Mouse (Mus musculus): Measurements from ENCODE around the gene Styx. TPM values are rescaled to one million over a fixed set of nuclear protein-coding genes. Genes with fewer than 3 reads are reported as not detected.

Styx gene
- polyA plus RNA-seq, 2 experiments = 23.3 to 74.1 TPM

DNA sequence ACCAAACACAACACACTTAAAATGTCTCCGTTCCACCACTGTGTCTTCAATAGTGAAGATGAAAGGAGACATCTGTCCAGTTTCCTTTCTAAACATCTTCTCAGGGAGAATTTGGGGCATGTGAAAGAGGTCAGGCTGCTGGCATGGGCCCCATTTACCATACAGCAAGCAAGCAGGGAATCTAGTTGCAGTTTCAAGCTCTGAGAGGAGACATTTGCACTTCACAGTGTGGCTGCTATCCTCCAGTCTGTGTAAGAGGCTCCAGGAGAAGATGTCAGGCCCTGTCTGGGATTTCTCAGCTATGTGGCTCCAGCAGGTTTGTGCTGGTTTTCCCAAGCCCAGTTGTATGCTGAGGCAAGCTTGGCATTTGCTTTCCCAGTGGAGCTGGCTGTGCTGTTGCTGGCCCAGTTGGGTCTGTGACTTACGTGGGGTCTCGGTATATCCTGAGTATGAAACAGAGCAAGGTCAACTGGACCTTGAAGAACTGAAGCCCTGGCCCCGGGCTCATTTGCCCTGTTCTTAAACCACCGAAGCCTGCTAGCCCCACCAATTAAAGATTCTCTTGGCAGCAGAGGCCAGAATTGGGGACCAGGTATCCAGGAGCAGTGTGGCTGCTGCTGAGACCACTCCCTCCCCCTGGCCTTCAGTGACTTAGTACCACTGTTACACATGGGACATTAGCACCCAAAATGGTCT is 102.8 kb downstream of the Styx start:
- ATAC-seq (ENCODE audit: low FRiP score, low read depth) (no peak), DNase-seq (ENCODE audit: low spot score) (no peak)
- TF ChIP-seq POLR2A (IDR thresholded peaks at IDR 0.05; ENCODE audit: borderline replicate concordance, extremely low read depth, insufficient read depth, insufficient read length) = no peak
- Histone ChIP-seq H3K36me3 (ENCODE audit: control insufficient read depth, insufficient read depth, low read length) (peaks cover 10% of the 10 kb centered on the region), H3K4me2 (replicated peaks; ENCODE audit: low read depth, low read length, severe bottlenecking) (no peak overlapping the region), H3K9me3 (ENCODE audit: control insufficient read depth, low read length) (no peaks in the 10 kb centered on the region), H3K4me1 (ENCODE audit: control insufficient read depth, insufficient read depth, low read length) (peaks cover 4% of the 10 kb centered on the region), H3K27me3 (ENCODE audit: control insufficient read depth, insufficient read depth, low read length) (no peaks in the 10 kb centered on the region), H3K9ac (ENCODE audit: low read depth, low read length, severe bottlenecking) (no peak overlapping the region), H3K4me3 (replicated peaks; ENCODE audit: low read length) (no peak overlapping the region), H3K27ac (replicated peaks; ENCODE audit: low read depth, low read length) (no peak overlapping the region)
- 55% methylated on average over 5 of the region's 5 CpGs for WGBS

DNA sequence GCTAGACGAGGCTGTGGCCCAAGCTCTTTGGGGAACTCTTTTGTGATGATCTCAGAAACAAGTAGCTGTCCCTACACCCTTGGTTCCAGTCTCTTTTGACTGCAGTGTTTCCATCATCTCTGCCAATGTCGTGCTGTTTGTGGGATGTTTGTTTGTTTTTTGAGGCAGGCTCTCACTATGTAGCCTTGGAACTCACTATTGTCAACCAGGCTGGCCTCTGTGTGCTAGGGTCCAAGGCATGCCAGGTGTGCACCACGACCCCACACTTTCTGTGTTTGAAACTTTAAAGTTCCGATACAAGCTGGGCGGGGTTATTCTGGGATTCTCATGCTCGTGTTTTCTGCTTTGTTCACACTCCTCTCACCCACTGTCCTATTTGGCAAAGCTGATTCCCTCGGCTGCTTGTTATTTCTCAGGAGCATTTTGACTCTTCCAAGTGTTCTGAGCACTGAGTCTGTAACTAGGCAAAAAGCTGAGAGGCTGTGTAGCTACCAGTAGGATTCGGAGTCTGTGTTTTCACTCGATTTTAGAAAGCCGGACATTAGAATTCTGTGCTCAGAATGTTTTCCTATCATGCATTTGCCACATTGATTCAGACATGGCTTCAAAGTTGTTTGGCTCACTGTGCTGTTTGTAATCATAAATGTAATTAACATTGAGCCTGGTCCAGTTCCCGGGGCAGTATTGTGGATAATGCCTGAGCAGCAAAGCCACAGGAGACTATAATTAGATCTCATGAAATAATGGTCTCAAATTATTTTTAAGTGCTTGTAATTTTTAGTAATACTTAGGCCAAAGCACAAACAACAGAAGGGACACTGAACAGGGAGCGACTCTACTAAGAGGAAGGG is 105.0 kb downstream of the Styx start:
- H3K27me3 ChIP-seq (ENCODE audit: control insufficient read depth, insufficient read depth, low read length) = no peaks in the 10 kb centered on the region
- DNase-seq (ENCODE audit: low spot score) (no peak), ATAC-seq (ENCODE audit: low FRiP score, low read depth) (no peak)
- H3K9me3 ChIP-seq (ENCODE audit: control insufficient read depth, low read length) = no peaks in the 10 kb centered on the region
- 46% methylated on average over 12 of the region's 12 CpGs for WGBS
- H3K9ac ChIP-seq (ENCODE audit: low read depth, low read length, severe bottlenecking) = no peak overlapping the region
- no peak overlapping the region for H3K4me3 ChIP-seq (replicated peaks; ENCODE audit: low read length)
- H3K36me3 ChIP-seq (ENCODE audit: control insufficient read depth, insufficient read depth, low read length) = peaks cover 26% of the 10 kb centered on the region
- no peak overlapping the region for H3K27ac ChIP-seq (replicated peaks; ENCODE audit: low read depth, low read length)
- H3K4me2 ChIP-seq (replicated peaks; ENCODE audit: low read depth, low read length, severe bottlenecking) = no peak overlapping the region
- peaks cover 4% of the 10 kb centered on the region for H3K4me1 ChIP-seq (ENCODE audit: control insufficient read depth, insufficient read depth, low read length)
- no peak for TF ChIP-seq POLR2A (IDR thresholded peaks at IDR 0.05; ENCODE audit: borderline replicate concordance, extremely low read depth, insufficient read depth, insufficient read length)

DNA sequence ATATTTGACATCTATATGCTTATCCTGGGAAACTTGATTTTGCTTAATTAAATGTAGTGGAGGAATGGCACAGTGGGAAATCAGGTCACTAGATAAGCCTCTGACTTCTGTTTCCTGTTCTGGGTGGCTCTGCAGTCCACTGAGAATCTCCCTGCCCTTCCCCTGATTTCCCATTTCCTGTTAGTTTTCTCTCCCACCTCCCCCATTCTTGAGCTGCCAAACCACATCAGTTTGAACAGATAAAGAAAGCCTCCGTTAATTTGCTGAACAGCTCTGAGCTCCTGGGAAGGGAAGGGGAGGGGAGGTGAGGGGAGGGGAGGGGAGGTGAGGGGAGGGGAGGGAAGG is 105.6 kb downstream of the Styx start:
- WGBS = 8% methylated on average over 1 of the region's 1 CpGs
- Histone ChIP-seq H3K27me3 (ENCODE audit: control insufficient read depth, insufficient read depth, low read length) (no peaks in the 10 kb centered on the region), H3K9me3 (ENCODE audit: control insufficient read depth, low read length) (no peaks in the 10 kb centered on the region), H3K4me3 (replicated peaks; ENCODE audit: low read length) (no peak overlapping the region), H3K27ac (replicated peaks; ENCODE audit: low read depth, low read length) (no peak overlapping the region), H3K9ac (ENCODE audit: low read depth, low read length, severe bottlenecking) (no peak overlapping the region), H3K4me1 (ENCODE audit: control insufficient read depth, insufficient read depth, low read length) (peaks cover 4% of the 10 kb centered on the region), H3K36me3 (ENCODE audit: control insufficient read depth, insufficient read depth, low read length) (peaks cover 32% of the 10 kb centered on the region), H3K4me2 (replicated peaks; ENCODE audit: low read depth, low read length, severe bottlenecking) (no peak overlapping the region)
- no peak for DNase-seq (ENCODE audit: low spot score)
- no peak for ATAC-seq (ENCODE audit: low FRiP score, low read depth)
- no peak for TF ChIP-seq POLR2A (IDR thresholded peaks at IDR 0.05; ENCODE audit: borderline replicate concordance, extremely low read depth, insufficient read depth, insufficient read length)

DNA sequence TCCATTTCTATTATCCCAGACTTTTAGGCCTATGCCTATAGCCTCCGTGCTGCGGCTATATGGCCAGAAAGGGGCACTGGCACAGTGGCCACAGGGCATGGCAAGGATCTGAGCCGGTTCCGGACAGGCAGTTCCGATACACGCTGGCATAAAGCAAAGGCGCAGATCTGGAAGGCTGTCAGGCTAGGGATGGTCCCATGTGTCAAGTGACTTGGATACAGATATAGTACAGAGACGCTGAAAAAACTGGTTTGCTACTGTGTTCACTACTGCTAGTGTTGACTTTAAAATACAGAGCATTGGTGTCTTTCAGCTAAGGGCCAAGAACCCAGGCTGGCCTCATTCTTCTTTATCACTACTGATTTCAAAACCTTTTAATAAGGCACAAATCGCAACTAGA is 106.1 kb downstream of the Styx start:
- DNase-seq (ENCODE audit: low spot score) (no peak), ATAC-seq (ENCODE audit: low FRiP score, low read depth) (no peak)
- H3K36me3 ChIP-seq (ENCODE audit: control insufficient read depth, insufficient read depth, low read length) = peaks cover 37% of the 10 kb centered on the region
- peaks cover 4% of the 10 kb centered on the region for H3K4me1 ChIP-seq (ENCODE audit: control insufficient read depth, insufficient read depth, low read length)
- no peaks in the 10 kb centered on the region for H3K9me3 ChIP-seq (ENCODE audit: control insufficient read depth, low read length)
- no peak overlapping the region for H3K27ac ChIP-seq (replicated peaks; ENCODE audit: low read depth, low read length)
- H3K9ac ChIP-seq (ENCODE audit: low read depth, low read length, severe bottlenecking) = no peak overlapping the region
- no peak overlapping the region for H3K4me3 ChIP-seq (replicated peaks; ENCODE audit: low read length)
- no peak for TF ChIP-seq POLR2A (IDR thresholded peaks at IDR 0.05; ENCODE audit: borderline replicate concordance, extremely low read depth, insufficient read depth, insufficient read length)
- no peaks in the 10 kb centered on the region for H3K27me3 ChIP-seq (ENCODE audit: control insufficient read depth, insufficient read depth, low read length)
- 80% methylated on average over 9 of the region's 9 CpGs for WGBS
- H3K4me2 ChIP-seq (replicated peaks; ENCODE audit: low read depth, low read length, severe bottlenecking) = no peak overlapping the region

DNA sequence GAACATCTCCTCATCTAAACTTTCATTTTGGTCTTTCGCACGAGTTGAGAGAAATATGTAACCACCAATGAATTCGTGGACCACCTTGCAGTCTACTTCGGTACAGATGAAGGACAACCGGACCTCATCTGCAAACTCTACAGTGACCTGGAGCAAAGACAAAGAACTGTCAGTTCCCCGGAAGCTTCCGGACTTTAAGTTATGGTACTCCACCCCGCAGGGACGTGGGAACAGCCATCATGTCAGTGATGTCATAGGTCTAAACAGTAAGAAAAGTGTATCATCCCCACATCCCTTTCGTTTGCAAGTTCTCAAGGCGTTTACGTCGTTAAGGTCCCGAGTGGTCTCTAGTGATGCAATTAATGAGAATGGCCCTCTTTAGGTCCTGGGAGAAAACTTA is 109.0 kb downstream of the Styx start:
- no peaks in the 10 kb centered on the region for H3K27me3 ChIP-seq (ENCODE audit: control insufficient read depth, insufficient read depth, low read length)
- no peaks in the 10 kb centered on the region for H3K4me1 ChIP-seq (ENCODE audit: control insufficient read depth, insufficient read depth, low read length)
- H3K4me3 ChIP-seq (replicated peaks; ENCODE audit: low read length) = no peak overlapping the region
- DNase-seq (ENCODE audit: low spot score) = no peak
- H3K27ac ChIP-seq (replicated peaks; ENCODE audit: low read depth, low read length) = no peak overlapping the region
- H3K36me3 ChIP-seq (ENCODE audit: control insufficient read depth, insufficient read depth, low read length) = peaks cover 61% of the 10 kb centered on the region
- H3K9ac ChIP-seq (ENCODE audit: low read depth, low read length, severe bottlenecking) = no peak overlapping the region
- no peaks in the 10 kb centered on the region for H3K9me3 ChIP-seq (ENCODE audit: control insufficient read depth, low read length)
- no peak for TF ChIP-seq POLR2A (IDR thresholded peaks at IDR 0.05; ENCODE audit: borderline replicate concordance, extremely low read depth, insufficient read depth, insufficient read length)
- WGBS = 93% methylated on average over 14 of the region's 14 CpGs
- no peak overlapping the region for H3K4me2 ChIP-seq (replicated peaks; ENCODE audit: low read depth, low read length, severe bottlenecking)
- no peak for ATAC-seq (ENCODE audit: low FRiP score, low read depth)
